In the genomic region with DNA sequence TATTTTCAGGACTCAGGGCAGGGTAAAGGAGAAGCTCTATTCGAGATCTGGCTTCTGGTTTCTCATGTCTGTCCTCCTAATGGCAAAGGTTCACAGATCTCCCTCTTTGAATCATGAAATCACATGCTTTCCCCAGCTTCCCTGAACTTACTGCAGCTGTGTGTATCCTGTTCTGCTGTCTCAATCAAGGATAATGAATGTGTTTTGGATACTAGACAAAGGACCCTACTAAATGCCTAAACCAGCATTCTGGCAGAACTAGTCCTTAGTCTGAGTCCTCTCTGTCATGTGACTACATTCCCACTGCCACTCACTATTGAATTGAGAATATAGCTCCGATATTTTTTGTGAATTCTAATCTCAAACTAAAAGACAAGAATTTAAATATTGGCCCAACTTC, we compare ENCODE assay signal across 26 mouse cellular contexts.
"Had no signal": no experiment of that assay in that cellular context is flagged by ENCODE, and none has a peak within 500 bp of the region (broad histone marks: within the 10 kb centered on the region; RNA-seq: fewer than 3 reads in every experiment).

No protein-coding gene starts in this region.

- H3K27me3 ChIP-seq: heart, embryonic 12.5 days; hindbrain, embryonic 12.5 days; intestine, embryonic 15.5 days; limb, embryonic 13.5 days; limb, embryonic 15.5 days; liver, embryonic 12.5 days had no signal

- H3K36me3 ChIP-seq: heart, embryonic 10.5 days; heart, embryonic 12.5 days; hindbrain, embryonic 10.5 days; hindbrain, embryonic 12.5 days; intestine, embryonic 15.5 days; limb, embryonic 13.5 days; limb, embryonic 15.5 days; liver, embryonic 12.5 days had no signal

- H3K9me3 ChIP-seq: heart, embryonic 10.5 days; heart, embryonic 12.5 days; hindbrain, embryonic 10.5 days; hindbrain, embryonic 12.5 days; intestine, embryonic 15.5 days; limb, embryonic 13.5 days; limb, embryonic 15.5 days; liver, embryonic 12.5 days had no signal

- DNase-seq: gastrocnemius, postnatal 10 days; gastrocnemius, postnatal 25 days; heart, adult 18-20 months; heart, postnatal 10 days; heart, postnatal 4 days; kidney, adult 18-20 months; kidney, adult 8-10 months; kidney, postnatal 10 days; kidney, postnatal 25 days; kidney, postnatal 4 days; left cerebral cortex, postnatal 4 days had no signal

- H3K27ac ChIP-seq: heart, embryonic 10.5 days; hindbrain, embryonic 10.5 days; hindbrain, embryonic 12.5 days; hindbrain, embryonic 14.5 days; intestine, embryonic 15.5 days; layer of hippocampus, adult 2 months; left cerebral cortex, adult 2 months; limb, embryonic 13.5 days; limb, embryonic 15.5 days; liver, embryonic 12.5 days; liver, embryonic 14.5 days had no signal

- ATAC-seq: hindbrain, embryonic 16.5 days; inflammation-experienced regulatory T-cells, adult 6 months; intestine, embryonic 15.5 days; intestine, postnatal 0 days; liver, embryonic 12.5 days had no signal

- H3K9ac ChIP-seq: heart, embryonic 12.5 days; hindbrain, embryonic 12.5 days; hindbrain, embryonic 14.5 days; intestine, embryonic 15.5 days; limb, embryonic 13.5 days; limb, embryonic 15.5 days; liver, embryonic 12.5 days; liver, embryonic 14.5 days had no signal

- H3K4me3 ChIP-seq: heart, embryonic 10.5 days; heart, embryonic 12.5 days; hindbrain, embryonic 10.5 days; hindbrain, embryonic 12.5 days; intestine, embryonic 15.5 days; layer of hippocampus, adult 2 months; left cerebral cortex, adult 2 months; limb, embryonic 13.5 days; limb, embryonic 15.5 days; liver, embryonic 12.5 days had no signal

- H3K4me1 ChIP-seq: heart, embryonic 10.5 days; heart, embryonic 12.5 days; hindbrain, embryonic 10.5 days; hindbrain, embryonic 12.5 days; intestine, embryonic 15.5 days; limb, embryonic 13.5 days; limb, embryonic 15.5 days; liver, embryonic 12.5 days had no signal

- H3K4me2 ChIP-seq: heart, embryonic 12.5 days; hindbrain, embryonic 12.5 days; hindbrain, embryonic 14.5 days; intestine, embryonic 15.5 days; limb, embryonic 13.5 days; limb, embryonic 15.5 days; liver, embryonic 12.5 days had no signal
